Mouse (Mus musculus): Measurements from ENCODE around the gene Il17rc.
A peak's percentile ranks its signal among the peaks of the same experiment; 100 is the strongest.

Il17rc gene

DNA sequence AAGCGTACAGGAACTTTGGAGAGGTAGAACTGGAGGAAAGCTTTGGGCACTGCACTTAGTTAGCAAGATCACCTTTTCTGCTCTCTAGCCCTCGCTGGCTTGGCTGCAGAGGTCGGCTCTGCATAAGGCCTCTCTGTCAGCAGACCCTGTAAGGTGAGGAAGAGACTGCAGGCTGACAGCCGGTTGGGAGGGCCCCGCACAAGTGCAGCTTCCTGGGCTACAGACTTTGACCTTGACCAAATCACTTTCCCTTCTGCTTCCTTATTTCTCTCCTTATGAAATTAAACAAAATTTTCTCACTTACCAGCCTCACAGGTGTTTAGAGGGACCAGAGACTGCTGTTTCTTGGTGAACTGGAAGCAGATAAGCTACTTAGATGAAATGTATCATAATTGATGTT is 16.2 kb upstream of the Il17rc start:
- DNase-seq (ENCODE audit: low read depth, low spot score): no peak

DNA sequence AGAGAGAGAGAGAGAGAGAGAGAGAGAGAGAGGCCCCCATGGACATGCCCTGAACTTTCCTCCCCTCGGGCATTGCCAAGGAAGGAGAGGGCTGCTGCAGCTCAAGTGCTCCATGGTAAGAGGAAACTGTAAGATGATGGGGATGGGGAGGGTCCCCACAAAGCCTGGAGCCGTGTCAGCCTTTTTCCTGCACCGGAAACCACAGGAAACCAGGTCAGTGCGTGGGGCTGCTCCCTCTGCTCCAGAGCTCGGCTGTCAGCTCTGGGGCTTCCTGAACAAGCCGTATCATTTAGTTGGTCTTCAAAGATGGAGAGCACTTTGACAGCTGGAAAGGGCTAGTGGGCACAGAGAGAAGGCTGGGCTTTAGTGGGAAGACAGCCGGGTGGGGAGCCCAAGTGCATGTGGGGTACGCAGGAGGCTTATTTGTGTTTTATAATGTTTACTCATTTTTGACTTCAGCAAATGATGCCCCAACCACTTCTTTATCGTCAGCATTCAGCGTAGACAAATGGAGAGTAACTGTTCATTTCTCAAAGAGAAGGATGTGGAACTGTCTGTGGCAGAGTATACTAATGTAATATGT is 13.2 kb upstream of the Il17rc start, which contains the start of gene Il17re:
TSS of gene Il17re (plus strand) at position 533 of the 583 bp plus-strand sequence.
- peak; percentile 13 for DNase-seq (ENCODE audit: low read depth, low spot score)

DNA sequence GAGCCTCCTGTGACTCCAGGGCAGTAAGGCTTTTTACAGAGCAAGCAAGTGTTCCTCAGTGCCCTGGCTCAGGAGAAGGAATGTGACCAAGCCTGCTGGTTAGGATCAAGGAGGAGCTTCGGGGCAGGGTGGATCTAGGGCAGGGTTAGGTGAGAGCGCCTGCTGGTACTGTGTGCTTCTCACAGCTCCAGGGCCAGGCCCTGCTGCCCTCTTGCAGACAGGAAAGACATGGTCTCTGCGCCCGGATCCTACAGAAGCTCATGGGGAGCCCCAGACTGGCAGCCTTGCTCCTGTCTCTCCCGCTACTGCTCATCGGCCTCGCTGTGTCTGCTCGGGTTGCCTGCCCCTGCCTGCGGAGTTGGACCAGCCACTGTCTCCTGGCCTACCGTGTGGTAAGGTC is 12.6 kb upstream of the Il17rc start:
- DNase-seq (ENCODE audit: low read depth, low spot score): no peak

DNA sequence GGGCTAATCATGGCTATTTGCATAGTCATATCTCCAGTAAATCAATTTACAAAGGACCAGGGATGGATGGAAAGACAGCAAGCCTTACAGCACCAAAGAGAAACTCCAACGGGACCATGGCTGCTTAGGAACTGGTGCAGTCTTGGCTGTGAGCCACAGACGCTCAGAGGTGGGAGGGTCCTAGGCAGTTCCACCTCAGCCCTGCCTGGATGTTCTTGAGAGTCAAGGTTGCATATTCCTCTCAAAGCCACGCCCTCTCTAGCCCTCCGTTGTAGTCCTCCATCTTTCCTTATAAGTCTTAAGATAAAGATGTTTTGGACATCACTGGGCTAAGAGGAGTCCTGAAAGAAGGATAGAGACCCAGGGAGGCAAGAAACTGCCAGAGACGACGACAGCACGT is 7.2 kb upstream of the Il17rc start:
- no peak for DNase-seq (ENCODE audit: low read depth, low spot score)

DNA sequence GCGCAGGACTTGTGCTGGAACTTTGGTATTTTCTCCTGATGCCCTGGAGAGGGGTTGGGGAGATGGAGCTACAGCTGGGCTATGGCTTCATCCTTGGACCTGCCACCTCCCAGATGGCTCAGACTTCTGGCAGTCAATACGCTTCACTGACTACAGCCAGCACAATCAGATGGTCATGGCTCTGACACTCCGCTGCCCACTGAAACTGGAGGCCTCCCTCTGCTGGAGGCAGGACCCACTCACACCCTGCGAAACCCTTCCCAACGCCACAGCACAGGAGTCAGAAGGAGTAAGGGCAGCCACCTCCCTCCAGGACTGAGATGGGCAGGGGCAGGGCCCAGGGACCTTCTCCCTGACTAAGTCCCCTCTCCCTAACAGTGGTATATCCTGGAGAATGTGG is 5.6 kb upstream of the Il17rc start:
- DNase-seq (ENCODE audit: low read depth, low spot score): no peak

DNA sequence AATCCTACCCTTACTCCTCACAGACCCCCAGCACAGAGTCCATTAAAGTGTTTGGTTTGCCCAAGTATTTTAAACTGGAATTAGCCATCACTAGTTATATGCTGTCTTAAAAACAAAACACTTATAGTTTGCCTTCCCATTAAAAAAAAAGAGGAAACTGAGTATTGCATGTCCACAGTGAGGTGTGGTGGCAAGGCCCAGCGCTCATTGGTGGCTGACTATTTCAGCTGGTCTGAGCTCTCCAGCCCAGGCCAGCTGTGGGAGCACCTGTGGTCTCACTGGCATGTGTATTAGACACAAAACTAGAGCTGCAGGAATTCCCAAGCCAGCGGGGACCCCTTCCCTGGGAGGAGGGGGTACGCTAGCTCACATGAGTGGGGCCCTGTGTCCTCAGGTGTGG is 2.7 kb upstream of the Il17rc start:
- no peak for DNase-seq (ENCODE audit: low read depth, low spot score)

DNA sequence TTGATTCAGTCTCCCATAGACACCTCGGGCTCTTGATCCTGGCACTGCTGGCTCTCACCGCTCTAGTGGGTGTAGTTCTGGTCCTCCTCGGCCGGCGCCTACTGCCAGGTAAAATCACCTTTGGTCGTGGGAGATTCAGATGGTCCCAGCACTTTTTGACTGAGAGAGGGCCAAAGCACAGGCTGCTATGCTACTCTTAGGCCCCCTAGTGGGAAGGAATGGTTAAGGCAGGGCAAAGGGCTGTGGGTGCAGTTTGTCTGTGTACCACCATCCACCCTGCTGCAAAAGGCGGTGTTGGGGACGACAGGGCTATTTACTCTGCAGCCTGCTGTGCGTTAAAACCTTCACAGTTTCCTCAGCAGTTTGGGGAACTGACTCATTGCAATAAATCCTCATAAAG is 2.2 kb upstream of the Il17rc start:
- peak; percentile 77 for DNase-seq (ENCODE audit: low read depth, low spot score)

DNA sequence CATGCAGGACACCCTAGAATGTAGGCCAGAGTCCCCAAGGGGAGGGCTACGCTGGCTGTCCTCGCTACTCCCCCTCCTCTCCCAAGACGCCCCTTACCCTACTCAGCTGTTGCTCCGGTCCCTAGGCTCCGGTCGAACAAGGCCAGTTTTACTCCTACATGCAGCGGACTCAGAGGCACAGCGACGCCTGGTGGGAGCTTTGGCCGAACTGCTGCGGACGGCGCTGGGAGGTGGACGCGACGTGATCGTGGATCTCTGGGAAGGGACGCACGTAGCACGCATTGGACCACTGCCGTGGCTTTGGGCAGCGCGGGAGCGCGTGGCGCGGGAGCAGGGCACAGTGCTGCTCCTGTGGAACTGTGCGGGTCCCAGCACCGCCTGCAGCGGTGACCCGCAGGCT is 1.8 kb upstream of the Il17rc start:
- peak; percentile 59 for DNase-seq (ENCODE audit: low read depth, low spot score)

DNA sequence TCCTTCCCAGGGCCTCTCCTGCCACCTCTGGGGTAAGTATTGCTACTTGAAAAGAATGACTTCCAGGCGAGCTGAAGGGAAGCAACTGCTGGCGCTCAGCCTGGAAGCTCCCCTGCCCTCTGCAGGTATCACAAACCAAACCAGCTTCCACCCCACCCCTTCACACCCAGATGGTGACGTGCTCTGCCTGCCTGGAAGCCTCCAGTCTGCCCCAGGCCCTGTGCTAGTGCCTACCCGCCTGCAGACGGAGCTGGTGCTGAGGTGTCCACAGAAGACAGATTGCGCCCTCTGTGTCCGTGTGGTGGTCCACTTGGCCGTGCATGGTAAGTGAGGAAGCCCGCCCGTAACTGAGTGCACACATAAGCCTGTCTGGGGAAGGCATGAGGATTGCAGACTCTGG is 834 bp downstream of the Il17rc start:
- no peak for DNase-seq (ENCODE audit: low read depth, low spot score)

DNA sequence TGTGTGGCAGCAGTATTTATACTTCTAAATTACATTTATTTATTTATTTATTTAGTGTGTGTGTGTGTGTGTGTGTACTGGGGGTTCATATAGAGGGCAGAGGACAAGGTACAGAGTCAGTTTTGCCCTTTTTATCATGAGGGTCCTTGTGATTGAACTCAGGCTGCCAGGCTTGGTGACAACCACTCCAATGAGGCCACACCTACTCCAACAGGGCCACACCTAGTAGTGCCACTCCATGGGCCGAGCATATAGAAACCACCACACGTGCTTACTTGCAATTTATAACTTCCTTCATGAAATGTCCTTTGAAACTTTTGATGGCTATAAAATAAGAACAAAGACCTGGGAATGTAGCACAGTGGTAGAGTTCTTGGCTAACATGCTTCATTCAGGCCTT is 2.0 kb downstream of the Il17rc start:
- no peak for DNase-seq (ENCODE audit: low read depth, low spot score)

DNA sequence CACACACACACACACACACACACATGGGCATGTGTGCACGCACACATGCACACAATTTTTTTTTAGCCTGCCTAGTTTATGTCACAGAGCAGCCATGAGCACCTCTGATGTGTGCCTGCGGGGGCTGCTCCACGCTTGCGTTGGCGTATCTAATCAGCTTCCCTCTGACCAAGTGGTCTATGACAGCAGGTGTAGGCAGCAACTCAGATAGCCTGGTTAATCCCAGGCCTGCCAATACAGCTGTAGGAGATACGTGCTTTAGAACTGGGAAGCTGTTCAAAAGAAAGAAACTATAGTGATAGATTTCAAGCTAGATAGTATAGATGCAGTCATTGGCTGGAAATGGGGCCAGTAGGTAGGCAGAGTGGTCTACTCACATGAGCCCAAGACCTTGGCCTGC is 2.5 kb downstream of the Il17rc start:
- no peak for DNase-seq (ENCODE audit: low read depth, low spot score)

DNA sequence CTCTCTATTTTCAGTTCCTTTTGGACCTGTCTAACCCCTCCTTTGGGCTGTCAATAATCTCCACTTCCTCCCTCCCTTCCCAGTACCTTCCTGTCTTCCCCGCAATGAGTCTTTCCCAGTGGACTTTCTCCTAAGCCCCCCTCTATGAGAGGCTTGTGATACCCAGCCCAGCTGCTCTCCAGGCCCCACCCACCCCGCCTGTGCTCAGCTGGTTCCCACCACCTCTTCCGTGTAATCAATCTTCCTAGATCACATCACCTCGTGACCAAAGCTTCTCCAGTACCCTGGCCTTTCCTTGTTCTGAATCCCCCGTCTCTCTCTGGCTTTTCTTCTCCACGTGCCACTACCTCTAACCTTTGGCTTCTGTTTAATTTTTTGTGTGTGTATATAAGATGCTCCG is 6.1 kb downstream of the Il17rc start:
- no peak for DNase-seq (ENCODE audit: low read depth, low spot score)

DNA sequence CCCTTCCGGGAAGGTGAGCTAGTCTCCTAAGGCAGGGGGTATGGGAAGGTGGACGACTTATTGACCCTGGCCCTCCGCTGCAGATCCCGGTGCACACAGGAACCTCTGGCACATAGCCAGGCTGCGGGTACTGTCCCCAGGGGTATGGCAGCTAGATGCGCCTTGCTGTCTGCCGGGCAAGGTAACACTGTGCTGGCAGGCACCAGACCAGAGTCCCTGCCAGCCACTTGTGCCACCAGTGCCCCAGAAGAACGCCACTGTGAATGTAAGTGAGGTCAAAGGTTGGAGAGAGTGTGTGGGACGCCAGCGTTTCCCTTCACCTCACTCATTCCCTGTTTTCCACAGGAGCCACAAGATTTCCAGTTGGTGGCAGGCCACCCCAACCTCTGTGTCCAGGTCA is 7.7 kb downstream of the Il17rc start:
- no peak for DNase-seq (ENCODE audit: low read depth, low spot score)

DNA sequence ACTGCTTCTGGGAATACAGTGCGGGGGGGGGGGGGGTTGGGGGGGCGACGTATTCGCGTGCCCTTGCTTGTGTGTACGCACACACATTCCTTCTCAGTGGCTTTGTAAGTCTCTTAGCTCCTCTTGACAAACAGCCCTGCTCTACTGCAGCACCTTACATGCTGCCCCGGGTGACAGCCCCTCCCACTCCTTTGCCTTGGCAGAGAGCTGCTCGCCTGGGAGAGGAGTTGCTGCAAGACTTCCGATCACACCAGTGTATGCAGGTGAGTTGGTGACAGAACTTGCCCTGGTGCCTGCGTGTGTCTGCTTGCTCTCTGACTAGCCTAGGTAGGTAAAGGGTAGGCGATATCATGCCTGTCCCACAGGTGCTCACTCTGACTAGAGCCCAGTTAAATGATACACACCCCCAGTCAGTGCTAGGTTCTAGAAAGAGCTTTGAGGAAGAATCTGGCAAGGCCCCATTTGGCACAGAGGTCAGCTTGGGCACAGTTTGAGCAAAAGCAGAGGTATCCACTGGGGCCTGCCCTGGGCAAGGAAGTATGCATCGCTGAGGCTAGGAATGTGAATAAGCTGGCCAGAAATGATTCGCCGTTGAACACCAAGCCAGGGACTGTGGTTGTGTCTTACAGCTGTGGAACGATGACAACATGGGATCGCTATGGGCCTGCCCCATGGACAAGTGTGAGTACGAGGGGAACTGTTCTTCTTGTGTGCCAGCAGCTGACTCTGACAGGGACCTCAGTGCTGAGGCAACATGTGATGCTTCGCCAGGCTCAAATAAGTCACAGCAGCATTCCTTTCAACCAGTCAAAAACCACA is 9.5 kb downstream of the Il17rc start:
- no peak for DNase-seq (ENCODE audit: low read depth, low spot score)

DNA sequence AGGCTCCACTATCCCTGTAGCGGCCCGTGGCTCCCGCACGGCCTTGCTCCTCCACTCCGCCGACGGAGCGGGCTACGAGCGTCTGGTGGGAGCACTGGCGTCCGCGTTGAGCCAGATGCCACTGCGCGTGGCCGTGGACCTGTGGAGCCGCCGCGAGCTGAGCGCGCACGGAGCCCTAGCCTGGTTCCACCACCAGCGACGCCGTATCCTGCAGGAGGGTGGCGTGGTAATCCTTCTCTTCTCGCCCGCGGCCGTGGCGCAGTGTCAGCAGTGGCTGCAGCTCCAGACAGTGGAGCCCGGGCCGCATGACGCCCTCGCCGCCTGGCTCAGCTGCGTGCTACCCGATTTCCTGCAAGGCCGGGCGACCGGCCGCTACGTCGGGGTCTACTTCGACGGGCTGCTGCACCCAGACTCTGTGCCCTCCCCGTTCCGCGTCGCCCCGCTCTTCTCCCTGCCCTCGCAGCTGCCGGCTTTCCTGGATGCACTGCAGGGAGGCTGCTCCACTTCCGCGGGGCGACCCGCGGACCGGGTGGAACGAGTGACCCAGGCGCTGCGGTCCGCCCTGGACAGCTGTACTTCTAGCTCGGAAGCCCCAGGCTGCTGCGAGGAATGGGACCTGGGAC is 11.4 kb downstream of the Il17rc start:
- DNase-seq (ENCODE audit: low read depth, low spot score): peak; percentile 72

DNA sequence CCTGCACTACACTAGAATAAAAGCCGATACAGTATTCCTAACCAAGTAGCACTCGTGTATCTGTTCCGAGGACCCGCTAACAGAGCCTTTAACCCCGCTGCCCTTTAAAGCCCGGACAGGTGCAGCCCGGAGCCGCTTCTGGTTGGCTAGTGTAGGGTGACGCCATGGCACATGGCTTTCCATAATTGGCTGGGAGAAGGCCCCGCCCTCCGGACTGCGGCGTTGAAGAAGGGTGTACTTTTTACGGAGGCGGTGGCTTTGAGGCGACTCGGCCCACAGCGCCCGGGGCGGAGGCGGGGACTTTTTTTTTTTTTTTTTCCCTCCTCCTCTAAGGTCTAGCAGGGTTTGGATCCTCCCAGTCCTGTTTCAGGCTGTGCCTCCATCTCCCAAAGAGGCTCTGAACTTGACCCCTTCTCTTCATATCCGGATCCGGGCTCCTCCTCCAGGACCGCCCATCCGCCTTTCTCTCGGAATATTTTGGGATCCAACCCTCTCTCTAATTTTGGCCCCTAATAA is 11.9 kb downstream of the Il17rc start, which contains the start of gene Creld1:
TSS of gene Creld1 (plus strand) at position 198 of the 516 bp plus-strand sequence.
- peak; percentile 96 for DNase-seq (ENCODE audit: low read depth, low spot score)

DNA sequence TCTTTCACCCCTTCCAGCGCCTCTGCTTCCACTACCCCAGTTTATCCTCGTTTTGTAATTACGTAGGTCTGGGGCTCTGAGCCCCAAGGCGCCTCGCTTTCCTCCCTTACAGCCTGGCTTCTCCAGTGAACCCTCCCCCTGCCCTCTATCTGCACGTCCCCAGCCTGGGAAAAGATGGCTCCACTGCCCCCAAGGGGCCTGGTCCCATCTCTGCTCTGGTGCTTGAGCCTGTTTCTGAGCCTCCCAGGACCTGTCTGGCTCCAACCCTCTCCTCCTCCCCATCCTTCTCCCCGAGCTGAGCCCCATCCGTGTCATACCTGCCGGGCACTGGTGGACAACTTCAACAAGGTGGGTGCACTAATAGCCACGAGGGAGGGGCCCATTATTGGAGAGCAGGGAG is 12.5 kb downstream of the Il17rc start:
- no peak for DNase-seq (ENCODE audit: low read depth, low spot score)

DNA sequence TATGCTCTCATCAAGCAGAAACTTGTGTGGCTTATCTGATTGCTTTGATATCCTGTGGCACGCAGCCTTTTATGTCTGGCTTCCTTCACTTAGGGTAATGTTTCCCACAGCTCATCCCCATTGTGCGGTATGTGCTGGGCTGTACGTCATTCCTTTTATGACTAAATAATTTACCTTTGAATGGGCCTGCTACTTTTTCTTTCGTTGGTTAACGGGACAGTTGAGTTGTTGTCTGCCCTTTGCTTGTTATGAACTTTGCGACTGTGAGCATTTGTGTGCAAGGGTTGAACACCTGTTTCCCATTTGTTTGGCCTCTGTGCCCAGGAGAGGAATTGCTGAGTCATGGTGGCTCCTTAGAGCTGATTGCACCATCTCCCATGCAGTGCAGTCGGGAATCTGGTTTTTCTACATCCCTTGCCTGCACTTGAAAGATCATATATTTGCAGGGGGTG is 15.9 kb downstream of the Il17rc start:
- DNase-seq (ENCODE audit: low read depth, low spot score): peak; percentile 79

DNA sequence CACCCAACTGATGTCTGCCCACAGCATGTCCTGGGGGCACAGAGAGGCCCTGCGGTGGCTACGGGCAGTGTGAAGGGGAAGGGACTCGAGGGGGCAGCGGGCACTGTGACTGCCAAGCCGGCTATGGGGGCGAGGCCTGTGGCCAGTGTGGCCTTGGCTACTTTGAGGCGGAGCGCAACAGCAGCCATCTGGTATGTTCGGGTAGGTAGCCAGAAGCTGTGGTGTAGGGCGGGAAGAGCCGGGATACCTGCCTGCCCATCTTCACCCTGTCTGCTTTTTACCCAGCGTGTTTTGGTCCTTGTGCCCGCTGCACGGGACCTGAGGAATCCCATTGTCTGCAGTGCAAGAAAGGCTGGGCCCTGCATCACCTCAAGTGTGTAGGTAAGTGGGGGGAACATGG is 18.2 kb downstream of the Il17rc start:
- no peak for DNase-seq (ENCODE audit: low read depth, low spot score)

DNA sequence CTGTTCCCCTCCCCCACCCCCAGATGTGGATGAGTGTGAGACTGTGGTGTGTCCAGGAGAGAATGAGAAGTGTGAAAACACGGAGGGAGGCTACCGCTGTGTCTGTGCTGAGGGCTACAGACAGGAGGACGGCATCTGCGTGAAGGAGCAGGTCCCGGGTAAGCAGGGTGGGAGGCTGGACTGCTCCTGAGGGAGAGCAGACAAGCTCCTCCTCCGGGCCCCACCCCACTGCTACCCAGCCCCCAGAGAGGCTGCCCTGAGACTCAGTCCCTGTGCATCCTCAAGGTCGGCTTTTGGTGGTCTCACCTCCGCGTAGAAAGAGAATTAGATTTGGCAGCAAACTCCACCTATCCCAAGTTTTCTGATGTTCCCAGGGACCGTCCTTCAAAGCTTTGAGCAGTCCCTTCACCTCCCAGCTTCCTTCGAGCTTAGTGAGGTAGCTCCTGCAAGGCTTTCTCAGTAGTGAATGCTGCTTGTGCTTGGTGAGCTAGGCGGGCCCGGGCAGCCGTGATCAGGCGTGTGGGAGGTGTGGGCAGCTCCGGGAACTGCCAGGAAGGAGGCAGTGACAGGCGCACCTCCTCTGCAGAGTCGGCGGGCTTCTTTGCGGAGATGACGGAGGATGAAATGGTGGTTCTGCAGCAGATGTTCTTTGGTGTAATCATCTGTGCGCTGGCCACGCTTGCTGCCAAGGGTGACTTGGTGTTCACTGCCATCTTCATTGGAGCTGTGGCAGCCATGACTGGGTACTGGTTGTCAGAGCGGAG is 21.1 kb downstream of the Il17rc start:
- no peak for DNase-seq (ENCODE audit: low read depth, low spot score)

DNA sequence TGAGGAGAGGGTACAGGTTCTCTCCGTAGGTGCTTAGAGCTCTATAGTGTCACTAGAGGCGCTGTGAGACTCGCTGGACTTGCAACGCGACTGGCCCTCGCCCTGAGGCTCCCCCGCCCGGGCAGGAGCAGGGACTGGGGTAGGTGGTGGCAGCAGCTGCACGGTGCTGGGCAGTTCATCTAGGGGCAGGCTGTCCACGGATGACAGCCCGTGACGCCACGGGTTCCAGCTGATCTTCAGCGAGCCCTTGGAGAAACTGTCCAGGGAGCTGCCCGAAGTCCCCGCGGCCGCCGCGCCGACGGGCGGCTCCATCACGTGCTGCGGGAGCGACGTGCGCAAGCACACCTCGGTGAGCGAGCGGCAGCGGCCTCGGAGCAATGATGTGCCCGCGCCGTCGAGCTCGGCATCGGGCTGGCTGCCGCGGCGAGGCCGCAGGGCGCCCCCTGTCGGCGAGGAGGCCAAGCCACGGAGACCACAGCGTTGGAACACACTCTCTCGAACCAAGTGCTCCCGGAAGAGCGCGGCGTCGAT is 23.1 kb downstream of the Il17rc start:
- peak; percentile 93 for DNase-seq (ENCODE audit: low read depth, low spot score)

All from CD4-positive helper T cell, adult 2 months (primary cell).